8 mouse cellular contexts compared by ENCODE assay signal in the genomic region with DNA sequence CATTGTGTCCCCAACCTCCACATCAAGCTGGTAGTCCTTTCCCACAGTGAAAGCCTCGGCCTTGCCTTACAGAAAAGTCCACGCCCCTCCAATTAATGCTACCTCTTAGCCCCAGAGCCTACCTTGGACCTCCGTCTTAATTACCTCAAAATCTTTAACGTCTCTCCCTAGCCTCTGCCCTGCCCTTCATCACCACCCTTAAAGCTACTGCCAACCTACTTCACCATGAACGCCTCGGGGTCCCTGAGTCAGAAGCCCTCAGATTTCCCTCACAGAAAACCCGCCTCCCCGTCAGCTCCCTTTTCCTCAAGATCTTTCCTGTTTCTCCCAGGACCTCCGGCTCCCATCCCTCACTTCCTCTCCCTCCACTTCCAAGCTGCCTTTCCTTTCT. TPM values are rescaled to one million over a fixed set of nuclear protein-coding genes. Genes with fewer than 3 reads are reported as not detected.
DNase-seq lines count a peak whose midpoint lies in the region; ATAC-seq and TF ChIP-seq lines count a peak whose summit lies in the region.

No protein-coding gene starts in this region.

- peak overlapping the region; percentile 57 for H3K4me2 ChIP-seq in kidney, embryonic 14.5 days (replicated peaks; ENCODE audit: low read depth, low read length)
- peak overlapping the region; percentile 61 for H3K4me2 ChIP-seq in hindbrain, embryonic 11.5 days (replicated peaks; ENCODE audit: low read depth, low read length)
- H3K4me2 ChIP-seq in midbrain, embryonic 13.5 days (replicated peaks): peak overlapping the region; percentile 75

- H3K9me3 ChIP-seq in kidney, embryonic 14.5 days (ENCODE audit: control insufficient read depth, low read length): no peaks in the 10 kb centered on the region
- H3K9me3 ChIP-seq in hindbrain, embryonic 11.5 days (ENCODE audit: control insufficient read depth, low read length): no peaks in the 10 kb centered on the region
- H3K9me3 ChIP-seq in midbrain, embryonic 13.5 days: no peaks in the 10 kb centered on the region

- peak overlapping the region; percentile 65; the same call in 1 of the 2 replicates for H3K27ac ChIP-seq in kidney, embryonic 14.5 days (ENCODE audit: low read depth, low read length)
- H3K27ac ChIP-seq in bone marrow, adult 2 months (ENCODE audit: control insufficient read depth, insufficient read depth, low read depth, low read length, poor library complexity): peak overlapping the region; percentile 46
- H3K27ac ChIP-seq in hindbrain, embryonic 11.5 days (ENCODE audit: low read depth, low read length): peak overlapping the region; percentile 58; the same call in 1 of the 2 replicates
- peak overlapping the region; percentile 80 for H3K27ac ChIP-seq in midbrain, embryonic 13.5 days

- TF ChIP-seq POLR2A in bone marrow, adult 2 months (IDR thresholded peaks at IDR 0.05; ENCODE audit: borderline replicate concordance, control insufficient read depth, low read depth, low read length): no peak

- H3K9ac ChIP-seq in kidney, embryonic 14.5 days (ENCODE audit: low read depth, low read length): peak overlapping the region; percentile 79
- peak overlapping the region; percentile 82 for H3K9ac ChIP-seq in hindbrain, embryonic 11.5 days (ENCODE audit: low read depth, low read length)
- H3K9ac ChIP-seq in midbrain, embryonic 13.5 days (replicated peaks): peak overlapping the region; percentile 81

- WGBS in kidney, embryonic 14.5 days: 1% methylated on average over 9 of the region's 9 CpGs
- WGBS in bone marrow, adult 2 months: 2% methylated on average over 9 of the region's 9 CpGs
- WGBS in hindbrain, embryonic 11.5 days: 2% methylated on average over 9 of the region's 9 CpGs
- 2% methylated on average over 9 of the region's 9 CpGs for WGBS in midbrain, embryonic 13.5 days

- DNase-seq in kidney, adult 8-10 months: no peak
- no peak for DNase-seq in hindbrain, embryonic 11.5 days (ENCODE audit: low spot score)
- DNase-seq in layer of hippocampus, postnatal 25 days (ENCODE audit: extremely low spot score in 1 of 2, low spot score in 1 of 2): no peak
- no peak for DNase-seq in T-cell, adult 2 months (ENCODE audit: low spot score)
- no peak for DNase-seq in cerebellum, postnatal 14 days

- peak; percentile 34; the same call in 1 of the 2 replicates for ATAC-seq in kidney, embryonic 14.5 days (ENCODE audit: low FRiP score, low TSS enrichment)
- peak; percentile 56 for ATAC-seq in hindbrain, embryonic 11.5 days (ENCODE audit: low FRiP score)
- ATAC-seq in midbrain, embryonic 13.5 days: peak; percentile 59

- H3K4me1 ChIP-seq in kidney, embryonic 14.5 days (ENCODE audit: control insufficient read depth, insufficient read depth, low read length): peaks cover 10% of the 10 kb centered on the region; the same call in 1 of the 2 replicates
- no peaks in the 10 kb centered on the region; the same call in 1 of the 2 replicates for H3K4me1 ChIP-seq in bone marrow, adult 2 months (ENCODE audit: control insufficient read depth, insufficient read depth, low read length)
- H3K4me1 ChIP-seq in hindbrain, embryonic 11.5 days (replicated peaks; ENCODE audit: control insufficient read depth, insufficient read depth, low read length): peaks cover 4% of the 10 kb centered on the region; the same call in 1 of the 2 replicates
- H3K4me1 ChIP-seq in midbrain, embryonic 13.5 days (replicated peaks): peaks cover 35% of the 10 kb centered on the region

- peak overlapping the region; percentile 84 for H3K4me3 ChIP-seq in kidney, embryonic 14.5 days (ENCODE audit: low read length)
- H3K4me3 ChIP-seq in bone marrow, adult 2 months (replicated peaks; ENCODE audit: control insufficient read depth, low read depth, low read length): peak overlapping the region; percentile 78
- H3K4me3 ChIP-seq in hindbrain, embryonic 11.5 days (ENCODE audit: low read depth, low read length): peak overlapping the region; percentile 71
- peak overlapping the region; percentile 81 for H3K4me3 ChIP-seq in midbrain, embryonic 13.5 days (replicated peaks)

- no peak for TF ChIP-seq CTCF in bone marrow, adult 2 months (IDR thresholded peaks at IDR 0.05; ENCODE audit: control insufficient read depth, insufficient read depth, low read length)

- H3K36me3 ChIP-seq in kidney, embryonic 14.5 days (ENCODE audit: control insufficient read depth, insufficient read depth, low read length): peaks cover 7% of the 10 kb centered on the region; the same call in 1 of the 2 replicates
- H3K36me3 ChIP-seq in hindbrain, embryonic 11.5 days (ENCODE audit: control insufficient read depth, insufficient read depth, low read length): no peaks in the 10 kb centered on the region
- H3K36me3 ChIP-seq in midbrain, embryonic 13.5 days: peaks cover 1% of the 10 kb centered on the region; the same call in 1 of the 2 replicates

- H3K27me3 ChIP-seq in kidney, embryonic 14.5 days (ENCODE audit: control insufficient read depth, insufficient read depth, low read length): no peaks in the 10 kb centered on the region
- H3K27me3 ChIP-seq in hindbrain, embryonic 11.5 days (ENCODE audit: control insufficient read depth, insufficient read depth, low read length): no peaks in the 10 kb centered on the region
- H3K27me3 ChIP-seq in midbrain, embryonic 13.5 days: no peaks in the 10 kb centered on the region

RNA-seq across cellular contexts. Expression of a gene that starts 0.6 kb away (rescaled TPM):
- 22.3 and 28.8 TPM in 2 replicates for polyA plus RNA-seq in kidney, embryonic 14.5 days (2014; fragmentation: Nextera tagmentation; extraction: Ambion mirVana)
- polyA plus RNA-seq in bone marrow, adult 2 months (2011; ENCODE audit: insufficient read depth, insufficient read length, low replicate concordance, missing spikeins): 10.0 and 12.9 TPM in 2 replicates
- polyA plus RNA-seq in hindbrain, embryonic 11.5 days (2014; fragmentation: Nextera tagmentation; extraction: Ambion mirVana): 27.1 and 29.8 TPM in 2 replicates
- 30.1 and 30.9 TPM in 2 replicates for polyA plus RNA-seq in midbrain, embryonic 13.5 days (2015; fragmentation: Nextera tagmentation; extraction: Ambion mirVana)
- total RNA-seq in layer of hippocampus, postnatal 25 days (2021): 10 to 100 TPM; 38.4 to 39.3 TPM

RNA-seq across cellular contexts. Expression of a gene that starts 0.7 kb away (rescaled TPM):
- 25.4 and 27.1 TPM in 2 replicates for polyA plus RNA-seq in kidney, embryonic 14.5 days (2014; fragmentation: Nextera tagmentation; extraction: Ambion mirVana)
- polyA plus RNA-seq in bone marrow, adult 2 months (2011; ENCODE audit: insufficient read depth, insufficient read length, low replicate concordance, missing spikeins): 33.8 and 35.5 TPM in 2 replicates
- 19.5 and 23.3 TPM in 2 replicates for polyA plus RNA-seq in hindbrain, embryonic 11.5 days (2014; fragmentation: Nextera tagmentation; extraction: Ambion mirVana)
- 32.2 and 34.9 TPM in 2 replicates for polyA plus RNA-seq in midbrain, embryonic 13.5 days (2015; fragmentation: Nextera tagmentation; extraction: Ambion mirVana)
- 10 to 100 TPM; 24.7 to 26.4 TPM for total RNA-seq in layer of hippocampus, postnatal 25 days (2021)

RNA-seq across cellular contexts. Expression of a gene that starts 0.9 kb away (rescaled TPM):
- polyA plus RNA-seq in kidney, embryonic 14.5 days (2014; fragmentation: Nextera tagmentation; extraction: Ambion mirVana): 1.5 and 1.6 TPM in 2 replicates
- polyA plus RNA-seq in bone marrow, adult 2 months (2011; ENCODE audit: insufficient read depth, insufficient read length, low replicate concordance, missing spikeins): 1.0 and 3.2 TPM in 2 replicates
- polyA plus RNA-seq in hindbrain, embryonic 11.5 days (2014; fragmentation: Nextera tagmentation; extraction: Ambion mirVana): 1.0 and 2.0 TPM in 2 replicates
- polyA plus RNA-seq in midbrain, embryonic 13.5 days (2015; fragmentation: Nextera tagmentation; extraction: Ambion mirVana): 1.3 and 1.5 TPM in 2 replicates
- total RNA-seq in layer of hippocampus, postnatal 25 days (2021): 1 to 10 TPM; 2.0 to 2.2 TPM

RNA-seq across cellular contexts. Expression of a gene that starts 18.3 kb away (rescaled TPM):
- not detected in 2 replicates for polyA plus RNA-seq in kidney, embryonic 14.5 days (2014; fragmentation: Nextera tagmentation; extraction: Ambion mirVana)
- not detected in 2 replicates for polyA plus RNA-seq in bone marrow, adult 2 months (2011; ENCODE audit: insufficient read depth, insufficient read length, low replicate concordance, missing spikeins)
- polyA plus RNA-seq in hindbrain, embryonic 11.5 days (2014; fragmentation: Nextera tagmentation; extraction: Ambion mirVana): 0.28 and 0.42 TPM in 2 replicates
- polyA plus RNA-seq in midbrain, embryonic 13.5 days (2015; fragmentation: Nextera tagmentation; extraction: Ambion mirVana): 0.28 TPM in 1 of 2 replicates, not detected in the other
- total RNA-seq in layer of hippocampus, postnatal 25 days (2021): under 1 TPM; 0.52 to 0.69 TPM

RNA-seq across cellular contexts. Expression of a gene that starts 36.9 kb away (rescaled TPM):
- 0.88 and 1.2 TPM in 2 replicates for polyA plus RNA-seq in kidney, embryonic 14.5 days (2014; fragmentation: Nextera tagmentation; extraction: Ambion mirVana)
- not detected in 2 replicates for polyA plus RNA-seq in bone marrow, adult 2 months (2011; ENCODE audit: insufficient read depth, insufficient read length, low replicate concordance, missing spikeins)
- polyA plus RNA-seq in hindbrain, embryonic 11.5 days (2014; fragmentation: Nextera tagmentation; extraction: Ambion mirVana): 0.88 and 0.96 TPM in 2 replicates
- polyA plus RNA-seq in midbrain, embryonic 13.5 days (2015; fragmentation: Nextera tagmentation; extraction: Ambion mirVana): 0.31 and 0.37 TPM in 2 replicates
- total RNA-seq in layer of hippocampus, postnatal 25 days (2021): not detected
